Mouse (Mus musculus) intestine, embryonic 15.5 days (tissue): ENCODE results near the gene Cntnap2. TPM values are rescaled to one million over a fixed set of nuclear protein-coding genes. Genes with fewer than 3 reads are reported as not detected.

Experiments used
- ATAC-seq: fragments of 200-750 bp; cut with Nextera tagmentation; 2 replicates; pipeline ENCODE4 v1.8.0; 2017; ENCODE audit warnings: moderate TSS enrichment, moderate library complexity
- H3K27ac ChIP-seq: fragments of 300-500 bp; sonication (generic); 2 replicates; pipeline ENCODE4 v1.5.1; 2015; ENCODE audit warnings: mild to moderate bottlenecking, inconsistent platforms
- H3K27me3 ChIP-seq: fragments of 300-500 bp; sonication (generic); replicated peaks from 2 replicates; pipeline ENCODE4 v1.6.1; 2015; ENCODE audit warnings: inconsistent platforms
- H3K36me3 ChIP-seq: fragments of 300-500 bp; sonication (generic); 2 replicates; pipeline ENCODE4 v1.6.1; 2015; ENCODE audit warnings: inconsistent platforms
- H3K4me1 ChIP-seq: fragments of 300-500 bp; sonication (generic); replicated peaks from 2 replicates; pipeline ENCODE4 v1.6.1; 2015; ENCODE audit warnings: inconsistent platforms
- H3K4me2 ChIP-seq: fragments of 300-500 bp; sonication (generic); replicated peaks from 2 replicates; pipeline ENCODE4 v1.6.1; 2015; ENCODE audit warnings: mild to moderate bottlenecking, inconsistent platforms
- H3K4me3 ChIP-seq: fragments of 300-500 bp; sonication (generic); replicated peaks from 2 replicates; pipeline ENCODE4 v1.5.1; 2015; ENCODE audit warnings: inconsistent platforms
- H3K9ac ChIP-seq: fragments of 300-500 bp; sonication (generic); 2 replicates; pipeline ENCODE4 v1.6.1; 2015; ENCODE audit warnings: inconsistent platforms
- H3K9me3 ChIP-seq: fragments of 300-500 bp; sonication (generic); 2 replicates; pipeline ENCODE4 v1.6.1; 2016; ENCODE audit warnings: inconsistent platforms
- WGBS: fragments of 180-500 bp; shearing (Covaris S2); methylation state at CpG from one replicate; pipeline ENCODE4 v1.1.7; 2015; 5-methylcytosine and 5-hydroxymethylcytosine counted together
- polyA plus RNA-seq: library from polyadenylated mRNA; unstranded; fragments of >200 nt; fragmentation: Nextera tagmentation; extraction: Ambion mirVana; gene quantifications from 2 replicates; pipeline ENCODE4 v1.2.1, GENCODE M21; 2015

The Cntnap2 gene
- polyA plus RNA-seq, 1 experiment from 2014 or later = 1.3 TPM

- Histone ChIP-seq H3K9me3 (no peaks in the 10 kb centered on the region), H3K4me3 (no peak overlapping the region)
- 57% methylated on average over 7 of the region's 7 CpGs for WGBS
Measured at GRCm38 (mm10) chr6:47228676-47229317, 2169.6 kb downstream of the Cntnap2 start.

GRCm38 (mm10) chr6:47231513-47231912, 2172.4 kb downstream of the Cntnap2 start:
- no peak overlapping the region for H3K9ac ChIP-seq
- 64% methylated on average over 6 of the region's 6 CpGs for WGBS
- no peak overlapping the region for H3K27ac ChIP-seq
- H3K9me3 ChIP-seq = no peaks in the 10 kb centered on the region
- H3K4me2 ChIP-seq = no peak overlapping the region
- ATAC-seq = no peak
- no peaks in the 10 kb centered on the region for H3K4me1 ChIP-seq
- H3K27me3 ChIP-seq = no peaks in the 10 kb centered on the region
- no peak overlapping the region for H3K4me3 ChIP-seq
- H3K36me3 ChIP-seq = no peaks in the 10 kb centered on the region

More at GRCm38 (mm10) chr6:47228676-47229317, 2169.6 kb downstream of the Cntnap2 start:
- H3K36me3 ChIP-seq = no peaks in the 10 kb centered on the region
- no peaks in the 10 kb centered on the region for H3K4me1 ChIP-seq
- H3K27ac ChIP-seq = no peak overlapping the region
- no peak overlapping the region for H3K4me2 ChIP-seq
- ATAC-seq = no peak
- H3K9ac ChIP-seq = no peak overlapping the region
- no peaks in the 10 kb centered on the region for H3K27me3 ChIP-seq

- WGBS = 49% methylated on average over 3 of the region's 3 CpGs
- Histone ChIP-seq H3K9ac (no peak overlapping the region), H3K4me2 (no peak overlapping the region), H3K36me3 (no peaks in the 10 kb centered on the region), H3K4me3 (no peak overlapping the region), H3K27ac (no peak overlapping the region), H3K27me3 (no peaks in the 10 kb centered on the region), H3K9me3 (no peaks in the 10 kb centered on the region), H3K4me1 (no peaks in the 10 kb centered on the region)
- no peak for ATAC-seq
Measured at GRCm38 (mm10) chr6:47239376-47239921, 2180.3 kb downstream of the Cntnap2 start.

- no peaks in the 10 kb centered on the region for H3K27me3 ChIP-seq
- no peak for ATAC-seq
- H3K9me3 ChIP-seq = no peaks in the 10 kb centered on the region
- no peak overlapping the region for H3K27ac ChIP-seq
- no peak overlapping the region for H3K9ac ChIP-seq
- no peak overlapping the region for H3K4me2 ChIP-seq
- no peaks in the 10 kb centered on the region for H3K36me3 ChIP-seq
- H3K4me1 ChIP-seq = peaks cover 2% of the 10 kb centered on the region; the same call in 1 of the 2 replicates
- no peak overlapping the region for H3K4me3 ChIP-seq
Measured at GRCm38 (mm10) chr6:47241379-47241778, 2182.2 kb downstream of the Cntnap2 start.

- ATAC-seq = peak; percentile 91
- Histone ChIP-seq H3K36me3 (no peaks in the 10 kb centered on the region), H3K27me3 (no peaks in the 10 kb centered on the region), H3K27ac (no peak overlapping the region), H3K4me2 (peak overlapping the region; percentile 47), H3K4me1 (peaks cover 2% of the 10 kb centered on the region; the same call in 1 of the 2 replicates), H3K9ac (no peak overlapping the region), H3K4me3 (peak overlapping the region; percentile 4; the same call in 1 of the 2 replicates), H3K9me3 (no peaks in the 10 kb centered on the region)
- 15% methylated on average over 6 of the region's 6 CpGs for WGBS
Measured at GRCm38 (mm10) chr6:47243863-47244606, 2184.9 kb downstream of the Cntnap2 start.

GRCm38 (mm10) chr6:47244642-47245041, 2185.5 kb downstream of the Cntnap2 start:
- H3K27me3 ChIP-seq = no peaks in the 10 kb centered on the region
- H3K4me3 ChIP-seq = peak overlapping the region; percentile 4; the same call in 1 of the 2 replicates
- peak overlapping the region; percentile 47 for H3K4me2 ChIP-seq
- H3K27ac ChIP-seq = no peak overlapping the region
- ATAC-seq = peak; percentile 55
- no peaks in the 10 kb centered on the region for H3K36me3 ChIP-seq
- no peak overlapping the region for H3K9ac ChIP-seq
- no peaks in the 10 kb centered on the region for H3K9me3 ChIP-seq
- WGBS = 24% methylated on average over 7 of the region's 7 CpGs
- H3K4me1 ChIP-seq = peaks cover 2% of the 10 kb centered on the region; the same call in 1 of the 2 replicates

GRCm38 (mm10) chr6:47255270-47255669, 2196.1 kb downstream of the Cntnap2 start:
- Histone ChIP-seq H3K9me3 (no peaks in the 10 kb centered on the region), H3K4me3 (no peak overlapping the region), H3K27ac (no peak overlapping the region), H3K36me3 (no peaks in the 10 kb centered on the region), H3K4me1 (no peaks in the 10 kb centered on the region), H3K4me2 (no peak overlapping the region), H3K9ac (no peak overlapping the region), H3K27me3 (no peaks in the 10 kb centered on the region)
- no peak for ATAC-seq
- 80% methylated on average over 2 of the region's 2 CpGs for WGBS

- Histone ChIP-seq H3K9me3 (no peaks in the 10 kb centered on the region), H3K4me3 (no peak overlapping the region), H3K4me2 (no peak overlapping the region), H3K9ac (no peak overlapping the region), H3K27ac (no peak overlapping the region), H3K36me3 (no peaks in the 10 kb centered on the region), H3K4me1 (no peaks in the 10 kb centered on the region), H3K27me3 (no peaks in the 10 kb centered on the region)
- WGBS = 48% methylated on average over 4 of the region's 4 CpGs
- peak; percentile 58; the same call in 1 of the 2 replicates for ATAC-seq
Measured at GRCm38 (mm10) chr6:47256227-47256887, 2197.2 kb downstream of the Cntnap2 start.

GRCm38 (mm10) chr6:47256918-47257506, 2197.9 kb downstream of the Cntnap2 start:
- H3K9me3 ChIP-seq = no peaks in the 10 kb centered on the region
- 27% methylated on average over 3 of the region's 3 CpGs for WGBS
- H3K9ac ChIP-seq = no peak overlapping the region
- ATAC-seq = peak; percentile 39; the same call in 1 of the 2 replicates
- H3K36me3 ChIP-seq = no peaks in the 10 kb centered on the region
- H3K27ac ChIP-seq = no peak overlapping the region
- no peak overlapping the region for H3K4me3 ChIP-seq
- H3K27me3 ChIP-seq = no peaks in the 10 kb centered on the region
- H3K4me1 ChIP-seq = no peaks in the 10 kb centered on the region
- no peak overlapping the region for H3K4me2 ChIP-seq

- no peak overlapping the region for H3K4me3 ChIP-seq
- H3K9ac ChIP-seq = no peak overlapping the region
- no peaks in the 10 kb centered on the region for H3K4me1 ChIP-seq
- no peak overlapping the region for H3K27ac ChIP-seq
- H3K9me3 ChIP-seq = no peaks in the 10 kb centered on the region
- WGBS = 31% methylated on average over 3 of the region's 3 CpGs
- no peaks in the 10 kb centered on the region for H3K36me3 ChIP-seq
- H3K4me2 ChIP-seq = no peak overlapping the region
- H3K27me3 ChIP-seq = no peaks in the 10 kb centered on the region
- ATAC-seq = no peak
Measured at GRCm38 (mm10) chr6:47259626-47260114, 2200.5 kb downstream of the Cntnap2 start.

GRCm38 (mm10) chr6:47267236-47267635, 2208.1 kb downstream of the Cntnap2 start:
- H3K36me3 ChIP-seq = no peaks in the 10 kb centered on the region
- H3K27ac ChIP-seq = no peak overlapping the region
- H3K4me3 ChIP-seq = no peak overlapping the region
- no peaks in the 10 kb centered on the region for H3K4me1 ChIP-seq
- H3K9me3 ChIP-seq = no peaks in the 10 kb centered on the region
- 53% methylated on average over 3 of the region's 3 CpGs for WGBS
- no peak for ATAC-seq
- no peaks in the 10 kb centered on the region for H3K27me3 ChIP-seq
- H3K9ac ChIP-seq = no peak overlapping the region
- no peak overlapping the region for H3K4me2 ChIP-seq

GRCm38 (mm10) chr6:47269455-47269854, 2210.3 kb downstream of the Cntnap2 start:
- no peak overlapping the region for H3K4me3 ChIP-seq
- ATAC-seq = no peak
- WGBS = 72% methylated on average over 3 of the region's 3 CpGs
- H3K27me3 ChIP-seq = no peaks in the 10 kb centered on the region
- no peaks in the 10 kb centered on the region for H3K9me3 ChIP-seq
- no peak overlapping the region for H3K27ac ChIP-seq
- H3K36me3 ChIP-seq = no peaks in the 10 kb centered on the region
- H3K9ac ChIP-seq = no peak overlapping the region
- no peak overlapping the region for H3K4me2 ChIP-seq
- H3K4me1 ChIP-seq = no peaks in the 10 kb centered on the region
